Mouse (Mus musculus) natural killer cell, adult 2 months (primary cell): ENCODE data around the gene Ugdh.
A peak's percentile ranks its signal among the peaks of the same experiment; 100 is the strongest.

Experiments
- DNase-seq, 2 experiments: peaks; one replicate each; pipeline ENCODE4 v3.0.0; 2022; ENCODE audit warnings: low spot score in 2 of 2

The Ugdh gene

GRCm38 (mm10) chr5:65429441-65429840 is 6.3 kb downstream of the Ugdh start:
- no peak for DNase-seq

- no peak for DNase-seq
Measured at GRCm38 (mm10) chr5:65428321-65428720, 7.4 kb downstream of the Ugdh start.

- no peak for DNase-seq
Measured at GRCm38 (mm10) chr5:65425251-65425650, 10.5 kb downstream of the Ugdh start.

GRCm38 (mm10) chr5:65424215-65424614 is 11.5 kb downstream of the Ugdh start:
- no peak for DNase-seq

GRCm38 (mm10) chr5:65422803-65423202 is 12.9 kb downstream of the Ugdh start:
- no peak for DNase-seq

GRCm38 (mm10) chr5:65420822-65421221 is 14.9 kb downstream of the Ugdh start:
- DNase-seq: no peak

- no peak for DNase-seq
Measured at GRCm38 (mm10) chr5:65419136-65419535, 16.6 kb downstream of the Ugdh start.

GRCm38 (mm10) chr5:65415653-65416458 is 19.9 kb downstream of the Ugdh start:
- no peak for DNase-seq

GRCm38 (mm10) chr5:65407989-65408388 is 27.8 kb downstream of the Ugdh start:
- no peak for DNase-seq

GRCm38 (mm10) chr5:65401251-65401994 is 34.3 kb downstream of the Ugdh start:
- DNase-seq: peak; percentile 73 to 79

- no peak for DNase-seq
Measured at GRCm38 (mm10) chr5:65394425-65394824, 41.3 kb downstream of the Ugdh start.

- DNase-seq: no peak
Measured at GRCm38 (mm10) chr5:65391753-65392152, 44.0 kb downstream of the Ugdh start.

- peak; percentile 95 to 97 for DNase-seq
Measured at GRCm38 (mm10) chr5:65390648-65391644, 44.8 kb downstream of the Ugdh start, which contains the start of the genes Rpl9 and Lias. TSS of gene Rpl9 (minus strand) at chr5:65391444. TSS of gene Lias (plus strand) at chr5:65391497.

- no peak for DNase-seq
Measured at GRCm38 (mm10) chr5:65387008-65387867, 48.5 kb downstream of the Ugdh start.

- no peak for DNase-seq
Measured at GRCm38 (mm10) chr5:65385704-65386103, 50.0 kb downstream of the Ugdh start.

GRCm38 (mm10) chr5:65374746-65375145 is 61.0 kb downstream of the Ugdh start:
- DNase-seq: no peak

GRCm38 (mm10) chr5:65371551-65371950 is 64.2 kb downstream of the Ugdh start:
- no peak for DNase-seq

- no peak for DNase-seq
Measured at GRCm38 (mm10) chr5:65367837-65368236, 67.9 kb downstream of the Ugdh start.
